Mouse (Mus musculus): ENCODE measurements around the gene Hspa8. TPM values are rescaled to one million over a fixed set of nuclear protein-coding genes. Genes with fewer than 3 reads are reported as not detected.
"Not testable (repeated sequence)": the region's sequence is repeated elsewhere in the genome, so short reads cannot be mapped to it uniquely, and the experiment has no call there.

The Hspa8 gene
- polyA plus RNA-seq, 1 experiment from 2014 or later = 956 TPM

DNA sequence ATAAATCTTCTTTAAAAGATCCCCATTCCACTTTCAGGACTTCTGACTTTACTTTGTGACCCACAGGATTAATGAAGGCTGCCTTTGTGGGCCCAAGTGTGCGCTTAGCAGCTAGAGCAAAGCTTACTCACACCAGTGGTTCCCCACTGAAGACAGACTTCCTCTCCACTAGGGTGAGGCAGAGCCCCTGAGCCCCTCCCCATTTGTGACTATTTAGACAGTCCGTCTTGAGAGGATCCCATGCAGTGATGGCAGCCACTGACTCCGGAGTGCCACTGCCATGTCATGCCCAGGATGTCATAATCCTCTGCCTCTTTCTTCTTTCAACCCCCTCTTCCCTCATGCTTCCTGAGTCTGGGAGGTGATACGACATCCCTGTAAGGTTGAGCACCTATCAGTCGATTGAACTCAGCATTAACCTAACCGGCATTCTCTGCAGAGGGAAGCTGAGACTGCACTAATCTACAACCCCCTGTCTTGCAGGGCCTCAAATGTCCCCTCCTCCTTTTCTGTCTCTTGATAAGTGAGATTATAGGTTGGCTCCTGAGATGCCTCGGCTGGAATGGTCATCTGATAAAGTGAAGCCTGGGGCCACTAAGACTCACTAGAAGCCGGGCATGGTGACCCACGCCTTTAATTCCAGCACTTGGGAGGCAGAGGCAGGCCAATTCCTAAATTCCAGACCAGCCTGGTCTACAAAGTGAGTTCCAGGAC, 2.4 kb upstream of the Hspa8 start:
- Histone ChIP-seq H3K4me3 (ENCODE audit: low read depth, low read length) (no peak overlapping the region), H3K9ac (replicated peaks; ENCODE audit: low read depth) (no peak overlapping the region), H3K27ac (ENCODE audit: low read length) (peak overlapping the region; percentile 99), H3K4me2 (replicated peaks; ENCODE audit: low read depth, low read length) (no peak overlapping the region), H3K9me3 (ENCODE audit: low read length) (no peaks in the 10 kb centered on the region), H3K4me1 (ENCODE audit: insufficient read depth, low read depth, low read length) (peaks cover 8% of the 10 kb centered on the region; the same call in 1 of the 2 replicates), H3K36me3 (ENCODE audit: insufficient read depth, low read length) (no peaks in the 10 kb centered on the region), H3K27me3 (replicated peaks; ENCODE audit: insufficient read depth, low read length) (no peaks in the 10 kb centered on the region)
- WGBS = 69% methylated on average over 9 of the region's 9 CpGs
- no peak for DNase-seq (ENCODE audit: low spot score)
- ATAC-seq = no peak
- TF ChIP-seq CTCF (IDR thresholded peaks at IDR 0.05) (no peak), EP300 (IDR thresholded peaks at IDR 0.05) (no peak)

DNA sequence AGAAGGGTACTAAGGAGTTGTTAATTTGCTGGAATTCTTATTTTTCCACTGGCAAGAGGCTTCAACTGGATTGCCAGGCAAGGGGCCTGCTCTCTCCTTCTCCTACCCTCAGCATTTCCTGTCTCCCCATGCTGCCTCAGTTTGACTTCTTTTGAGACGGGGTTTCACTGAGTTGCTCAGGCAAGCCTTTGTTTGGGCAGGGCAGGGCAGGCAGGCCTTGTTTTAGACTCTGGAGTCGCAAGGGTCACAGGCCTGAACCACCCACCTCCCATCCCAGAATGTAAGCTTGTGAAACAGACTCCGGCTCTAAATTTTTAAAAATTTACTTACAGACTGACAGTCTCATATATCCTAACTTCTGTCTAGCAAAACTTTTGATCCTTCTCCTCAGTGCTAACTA, 1.7 kb upstream of the Hspa8 start:
- H3K4me1 ChIP-seq (ENCODE audit: insufficient read depth, low read depth, low read length) = peaks cover 8% of the 10 kb centered on the region; the same call in 1 of the 2 replicates
- peak overlapping the region; percentile 99 for H3K27ac ChIP-seq (ENCODE audit: low read length)
- no peak overlapping the region for H3K9ac ChIP-seq (replicated peaks; ENCODE audit: low read depth)
- 43% methylated on average over 3 of the region's 3 CpGs for WGBS
- ATAC-seq (no peak), DNase-seq (ENCODE audit: low spot score) (no peak)
- H3K4me3 ChIP-seq (ENCODE audit: low read depth, low read length) = no peak overlapping the region
- 0 out of 2 replicates have a peak overlapping the region, but pooled peaks have one; percentile 76 for H3K4me2 ChIP-seq (replicated peaks; ENCODE audit: low read depth, low read length)
- H3K36me3 ChIP-seq (ENCODE audit: insufficient read depth, low read length) = no peaks in the 10 kb centered on the region
- no peaks in the 10 kb centered on the region for H3K9me3 ChIP-seq (ENCODE audit: low read length)
- TF ChIP-seq EP300 (IDR thresholded peaks at IDR 0.05) = no peak
- TF ChIP-seq CTCF (IDR thresholded peaks at IDR 0.05) = no peak
- H3K27me3 ChIP-seq (replicated peaks; ENCODE audit: insufficient read depth, low read length) = no peaks in the 10 kb centered on the region

DNA sequence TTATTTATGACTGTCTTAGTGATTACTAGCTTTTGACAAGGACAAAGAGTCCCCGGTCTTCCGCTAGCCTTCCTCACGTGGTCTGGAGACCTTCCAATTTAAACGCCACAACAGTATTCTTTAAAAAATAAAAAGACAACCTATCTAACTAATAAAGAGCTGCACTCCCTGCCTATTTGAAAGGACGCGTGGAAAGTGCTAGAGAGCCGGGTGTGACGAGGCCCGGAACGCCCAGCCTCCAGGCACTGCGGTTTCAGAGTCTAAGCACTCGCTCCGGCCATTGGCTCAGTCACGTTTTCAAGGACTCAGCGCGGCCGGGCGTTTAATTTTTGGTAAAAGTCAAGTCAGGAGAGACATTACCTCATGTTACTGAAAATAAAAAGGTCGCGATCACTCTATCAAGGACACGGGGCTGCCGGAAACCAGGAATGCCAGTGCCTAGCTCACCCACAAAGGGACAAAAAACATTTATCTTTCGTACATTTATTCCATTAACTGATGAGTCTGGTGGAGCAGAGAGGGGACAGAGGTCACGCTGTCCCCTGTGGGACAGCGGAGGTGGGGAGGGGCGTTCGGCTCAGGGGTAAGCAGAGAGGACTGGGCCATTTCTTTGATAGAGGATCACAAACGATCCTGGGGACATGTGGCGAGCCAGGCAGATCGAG, 815 bp upstream of the Hspa8 start:
- ATAC-seq = peak; percentile 19
- TF ChIP-seq EP300 (IDR thresholded peaks at IDR 0.05) (peak; percentile 93), CTCF (IDR thresholded peaks at IDR 0.05) (no peak)
- 2% methylated on average over 29 of the region's 30 CpGs for WGBS

DNA sequence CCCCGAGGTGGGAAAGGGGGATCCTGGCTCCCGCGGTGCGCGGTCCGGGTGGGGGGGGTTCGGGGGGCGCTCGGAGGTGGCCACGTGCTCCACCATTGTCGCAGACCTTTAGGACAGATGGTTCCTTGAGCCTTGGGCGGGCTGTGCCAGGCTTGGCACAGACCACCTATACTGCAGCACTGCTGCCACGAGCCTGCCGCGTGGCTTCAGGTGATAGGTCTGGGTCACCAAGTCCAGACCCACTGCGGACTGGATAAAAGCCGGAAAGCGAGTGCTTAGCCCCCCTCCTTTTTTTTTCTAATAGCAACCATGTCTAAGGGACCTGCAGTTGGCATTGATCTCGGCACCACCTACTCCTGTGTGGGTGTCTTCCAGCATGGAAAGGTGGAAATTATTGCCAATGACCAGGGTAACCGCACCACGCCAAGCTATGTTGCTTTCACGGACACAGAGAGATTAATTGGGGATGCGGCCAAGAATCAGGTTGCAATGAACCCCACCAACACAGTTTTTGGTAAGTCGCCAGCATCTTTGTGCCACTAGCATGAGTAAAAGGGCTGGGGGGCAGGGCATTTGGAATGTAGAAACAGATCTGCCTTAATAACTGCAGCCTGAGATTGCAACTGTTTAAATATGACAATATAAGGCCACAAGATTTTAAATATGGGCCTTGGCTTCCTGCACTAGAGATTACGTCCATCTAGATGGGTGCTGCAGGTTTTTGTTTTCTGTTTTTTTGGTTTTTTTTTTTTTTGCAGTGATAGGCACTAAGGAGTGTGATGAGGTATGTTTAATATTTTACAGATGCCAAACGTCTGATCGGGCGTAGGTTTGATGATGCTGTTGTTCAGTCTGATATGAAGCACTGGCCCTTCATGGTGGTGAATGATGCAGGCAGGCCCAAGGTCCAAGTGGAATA, 1.1 kb downstream of the Hspa8 start:
- WGBS = under 1% methylated on average over 27 of the region's 28 CpGs
- not testable (repeated sequence) for H3K4me1 ChIP-seq (ENCODE audit: insufficient read depth, low read depth, low read length); ATAC-seq; DNase-seq (ENCODE audit: low spot score); H3K9me3 ChIP-seq (ENCODE audit: low read length); H3K27me3 ChIP-seq (replicated peaks; ENCODE audit: insufficient read depth, low read length)
- Histone ChIP-seq H3K4me3 (ENCODE audit: low read depth, low read length) (peak overlapping the region; percentile 96), H3K9ac (replicated peaks; ENCODE audit: low read depth) (peak overlapping the region; percentile 87), H3K4me2 (replicated peaks; ENCODE audit: low read depth, low read length) (peak overlapping the region; percentile 81), H3K27ac (ENCODE audit: low read length) (peak overlapping the region; percentile 92), H3K36me3 (ENCODE audit: insufficient read depth, low read length) (0 out of 2 replicates have a peak, but pooled peaks cover 11% of the 10 kb centered on the region)

More for the DNA sequence above, 815 bp upstream of the Hspa8 start:
- H3K4me3 ChIP-seq (ENCODE audit: low read depth, low read length) = peak overlapping the region; percentile 60
- H3K9me3 ChIP-seq (ENCODE audit: low read length) = no peaks in the 10 kb centered on the region
- no peaks in the 10 kb centered on the region for H3K27me3 ChIP-seq (replicated peaks; ENCODE audit: insufficient read depth, low read length)
- H3K9ac ChIP-seq (replicated peaks; ENCODE audit: low read depth) = peak overlapping the region; percentile 82
- H3K36me3 ChIP-seq (ENCODE audit: insufficient read depth, low read length) = no peaks in the 10 kb centered on the region
- DNase-seq (ENCODE audit: low spot score) = peak; percentile 93
- peaks cover 8% of the 10 kb centered on the region; the same call in 1 of the 2 replicates for H3K4me1 ChIP-seq (ENCODE audit: insufficient read depth, low read depth, low read length)
- peak overlapping the region; percentile 99 for H3K27ac ChIP-seq (ENCODE audit: low read length)
- H3K4me2 ChIP-seq (replicated peaks; ENCODE audit: low read depth, low read length) = peak overlapping the region; percentile 76

DNA sequence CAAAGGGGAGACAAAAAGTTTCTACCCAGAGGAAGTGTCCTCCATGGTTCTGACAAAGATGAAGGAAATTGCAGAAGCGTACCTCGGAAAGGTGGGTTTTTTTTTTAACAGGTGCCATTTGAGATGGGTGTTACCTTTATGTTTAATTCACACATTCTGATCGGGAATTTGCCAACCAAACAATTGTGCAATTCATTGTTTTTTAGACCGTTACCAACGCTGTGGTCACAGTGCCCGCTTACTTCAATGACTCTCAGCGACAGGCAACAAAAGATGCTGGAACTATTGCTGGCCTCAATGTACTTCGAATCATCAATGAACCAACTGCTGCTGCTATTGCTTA, 1.7 kb downstream of the Hspa8 start:
- ATAC-seq; H3K9me3 ChIP-seq (ENCODE audit: low read length); H3K27me3 ChIP-seq (replicated peaks; ENCODE audit: insufficient read depth, low read length); H3K4me1 ChIP-seq (ENCODE audit: insufficient read depth, low read depth, low read length); H3K27ac ChIP-seq (ENCODE audit: low read length); H3K9ac ChIP-seq (replicated peaks; ENCODE audit: low read depth); DNase-seq (ENCODE audit: low spot score): not testable (repeated sequence)
- 0 out of 2 replicates have a peak, but pooled peaks cover 11% of the 10 kb centered on the region for H3K36me3 ChIP-seq (ENCODE audit: insufficient read depth, low read length)
- peak overlapping the region; percentile 96; the same call in 1 of the 2 replicates for H3K4me3 ChIP-seq (ENCODE audit: low read depth, low read length)
- H3K4me2 ChIP-seq (replicated peaks; ENCODE audit: low read depth, low read length) = peak overlapping the region; percentile 81
- WGBS = 4% methylated on average over 8 of the region's 8 CpGs

DNA sequence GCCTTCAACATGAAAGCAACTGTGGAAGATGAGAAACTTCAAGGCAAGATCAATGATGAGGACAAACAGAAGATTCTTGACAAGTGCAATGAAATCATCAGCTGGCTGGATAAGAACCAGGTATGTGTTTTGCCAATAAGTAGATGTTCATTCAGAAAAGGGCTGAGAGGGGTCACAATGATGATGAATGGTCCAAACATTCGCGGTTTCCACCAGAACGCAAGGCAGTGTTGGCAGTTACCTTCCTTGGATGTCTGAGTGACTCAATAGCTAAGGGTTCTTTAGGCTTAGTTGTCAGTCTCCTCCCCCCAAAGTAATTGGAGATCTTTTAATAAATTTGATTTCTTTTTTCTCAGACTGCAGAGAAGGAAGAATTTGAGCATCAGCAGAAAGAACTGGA, 3.8 kb downstream of the Hspa8 start:
- not testable (repeated sequence) for ATAC-seq; H3K9ac ChIP-seq (replicated peaks; ENCODE audit: low read depth); DNase-seq (ENCODE audit: low spot score); H3K9me3 ChIP-seq (ENCODE audit: low read length); H3K27ac ChIP-seq (ENCODE audit: low read length); H3K4me3 ChIP-seq (ENCODE audit: low read depth, low read length); H3K4me2 ChIP-seq (replicated peaks; ENCODE audit: low read depth, low read length); H3K27me3 ChIP-seq (replicated peaks; ENCODE audit: insufficient read depth, low read length); H3K4me1 ChIP-seq (ENCODE audit: insufficient read depth, low read depth, low read length)
- 42% methylated on average over 3 of the region's 3 CpGs for WGBS
- 0 out of 2 replicates have a peak, but pooled peaks cover 11% of the 10 kb centered on the region for H3K36me3 ChIP-seq (ENCODE audit: insufficient read depth, low read length)
